Mouse (Mus musculus) neural tube, embryonic 15.5 days (tissue): ENCODE results near the gene Rpl29. TPM values are rescaled to one million over a fixed set of nuclear protein-coding genes. Genes with fewer than 3 reads are reported as not detected.

Source experiments
- ATAC-seq: fragments of 200-750 bp; cut with Nextera tagmentation; 2 replicates; pipeline ENCODE4 v1.8.0; 2017; ENCODE audit warnings: mild to moderate bottlenecking, moderate TSS enrichment, moderate library complexity; ENCODE audit not compliant: low FRiP score
- H3K27ac ChIP-seq: fragments of 300-500 bp; sonication (generic); replicated peaks from 2 replicates; pipeline ENCODE4 v1.5.1; 2015; ENCODE audit warnings: mild to moderate bottlenecking, inconsistent platforms
- H3K27me3 ChIP-seq: fragments of 300-500 bp; sonication (generic); replicated peaks from 2 replicates; pipeline ENCODE4 v1.6.1; 2015; ENCODE audit warnings: inconsistent platforms
- H3K36me3 ChIP-seq: fragments of 300-500 bp; sonication (generic); 2 replicates; pipeline ENCODE4 v1.6.1; 2015; ENCODE audit warnings: inconsistent platforms
- H3K4me1 ChIP-seq: fragments of 300-500 bp; sonication (generic); 2 replicates; pipeline ENCODE4 v1.6.1; 2015; ENCODE audit warnings: inconsistent platforms
- H3K4me2 ChIP-seq: fragments of 300-500 bp; sonication (generic); 2 replicates; pipeline ENCODE4 v1.6.1; 2015; ENCODE audit warnings: inconsistent platforms, mild to moderate bottlenecking, moderate library complexity
- H3K4me3 ChIP-seq: fragments of 300-500 bp; sonication (generic); replicated peaks from 2 replicates; pipeline ENCODE4 v1.5.1; 2015; ENCODE audit warnings: mild to moderate bottlenecking, inconsistent platforms
- H3K9ac ChIP-seq: fragments of 300-500 bp; sonication (generic); replicated peaks from 2 replicates; pipeline ENCODE4 v1.6.1; 2015; ENCODE audit warnings: mild to moderate bottlenecking, inconsistent platforms
- H3K9me3 ChIP-seq: fragments of 300-500 bp; sonication (generic); replicated peaks from 2 replicates; pipeline ENCODE4 v1.6.1; 2016; ENCODE audit warnings: inconsistent platforms
- WGBS: fragments of 180-500 bp; shearing (Covaris S2); methylation state at CpG from one replicate; pipeline ENCODE4 v1.1.7; 2015; ENCODE audit warnings: mixed read lengths; 5-methylcytosine and 5-hydroxymethylcytosine counted together
- polyA plus RNA-seq: library from polyadenylated mRNA; unstranded; fragments of >200 nt; fragmentation: Nextera tagmentation; extraction: Ambion mirVana; gene quantifications from 2 replicates; pipeline ENCODE4 v1.2.1, GENCODE M21; 2015

The Rpl29 gene
- polyA plus RNA-seq, 1 experiment from 2014 or later, result 656 TPM

GRCm38 (mm10) chr9:106450661-106451060 is 21.4 kb downstream of the Rpl29 start:
- Histone ChIP-seq H3K9me3 (no peaks in the 10 kb centered on the region), H3K27ac (no peak overlapping the region), H3K4me3 (no peak overlapping the region), H3K36me3 (no peaks in the 10 kb centered on the region), H3K9ac (no peak overlapping the region), H3K4me1 (peaks cover 80% of the 10 kb centered on the region), H3K27me3 (no peaks in the 10 kb centered on the region), H3K4me2 (no peak overlapping the region)
- no peak for ATAC-seq
- 19% methylated on average over 9 of the region's 9 CpGs for WGBS

GRCm38 (mm10) chr9:106451298-106451697 is 22.0 kb downstream of the Rpl29 start:
- Histone ChIP-seq H3K9me3 (no peaks in the 10 kb centered on the region), H3K27me3 (no peaks in the 10 kb centered on the region), H3K9ac (no peak overlapping the region), H3K4me3 (no peak overlapping the region), H3K36me3 (no peaks in the 10 kb centered on the region), H3K4me1 (peaks cover 80% of the 10 kb centered on the region), H3K27ac (no peak overlapping the region), H3K4me2 (no peak overlapping the region)
- WGBS, result 74% methylated on average over 11 of the region's 11 CpGs
- ATAC-seq, result no peak

- WGBS, result 63% methylated on average over 2 of the region's 2 CpGs
- Histone ChIP-seq H3K4me1 (peaks cover 80% of the 10 kb centered on the region), H3K27ac (no peak overlapping the region; the same call in 1 of the 2 replicates), H3K4me2 (no peak overlapping the region), H3K4me3 (no peak overlapping the region), H3K9me3 (no peaks in the 10 kb centered on the region), H3K27me3 (no peaks in the 10 kb centered on the region), H3K9ac (no peak overlapping the region), H3K36me3 (no peaks in the 10 kb centered on the region)
- no peak for ATAC-seq
Observed at GRCm38 (mm10) chr9:106451899-106452298, 22.6 kb downstream of the Rpl29 start.

GRCm38 (mm10) chr9:106452351-106452750 is 23.1 kb downstream of the Rpl29 start:
- Histone ChIP-seq H3K4me2 (peak overlapping the region; percentile 87), H3K36me3 (no peaks in the 10 kb centered on the region), H3K9me3 (no peaks in the 10 kb centered on the region), H3K27ac (peak overlapping the region; percentile 90), H3K9ac (no peak overlapping the region), H3K4me1 (peaks cover 81% of the 10 kb centered on the region), H3K27me3 (no peaks in the 10 kb centered on the region), H3K4me3 (peak overlapping the region; percentile 64; the same call in 1 of the 2 replicates)
- no peak for ATAC-seq
- 23% methylated on average over 6 of the region's 6 CpGs for WGBS

- Histone ChIP-seq H3K27me3 (no peaks in the 10 kb centered on the region), H3K4me3 (peak overlapping the region; percentile 64), H3K36me3 (no peaks in the 10 kb centered on the region), H3K9ac (peak overlapping the region; percentile 73), H3K4me1 (peaks cover 81% of the 10 kb centered on the region), H3K9me3 (no peaks in the 10 kb centered on the region), H3K27ac (peak overlapping the region; percentile 90), H3K4me2 (peak overlapping the region; percentile 87)
- WGBS, result 0% methylated on average over 7 of the region's 7 CpGs
- ATAC-seq, result 0 out of 2 replicates have a peak, but pooled peaks have one; percentile 2
Observed at GRCm38 (mm10) chr9:106452821-106453220, 23.6 kb downstream of the Rpl29 start.

- WGBS, result 0% methylated on average over 44 of the region's 74 CpGs
- H3K9me3 ChIP-seq, result no peaks in the 10 kb centered on the region
- H3K4me2 ChIP-seq, result peak within 1 kb of the TSS; percentile 87
- H3K4me3 ChIP-seq, result peak within 1 kb of the TSS; percentile 64
- H3K4me1 ChIP-seq, result peaks cover 81% of the 10 kb centered on the region
- no peaks in the 10 kb centered on the region for H3K36me3 ChIP-seq
- H3K9ac ChIP-seq, result peak within 1 kb of the TSS; percentile 73
- peak; percentile 64 for ATAC-seq
- H3K27ac ChIP-seq, result peak within 1 kb of the TSS; percentile 90
- no peaks in the 10 kb centered on the region for H3K27me3 ChIP-seq
Observed at GRCm38 (mm10) chr9:106453271-106454070, 24.2 kb downstream of the Rpl29 start, which contains the start of gene Pcbp4. Gene Pcbp4, plus strand, starts transcription at chr9:106453291.

GRCm38 (mm10) chr9:106454071-106454761 is 25.0 kb downstream of the Rpl29 start:
- peak overlapping the region; percentile 73 for H3K9ac ChIP-seq
- H3K27ac ChIP-seq, result peak overlapping the region; percentile 90
- H3K4me2 ChIP-seq, result peak overlapping the region; percentile 87
- ATAC-seq, result peak; percentile 35
- H3K4me1 ChIP-seq, result peaks cover 81% of the 10 kb centered on the region
- H3K27me3 ChIP-seq, result no peaks in the 10 kb centered on the region
- 1% methylated on average over 19 of the region's 20 CpGs for WGBS
- H3K9me3 ChIP-seq, result no peaks in the 10 kb centered on the region
- H3K36me3 ChIP-seq, result no peaks in the 10 kb centered on the region
- peak overlapping the region; percentile 64 for H3K4me3 ChIP-seq

- H3K27ac ChIP-seq, result peak overlapping the region; percentile 90
- peak overlapping the region; percentile 87 for H3K4me2 ChIP-seq
- peaks cover under 1% of the 10 kb centered on the region; the same call in 1 of the 2 replicates for H3K36me3 ChIP-seq
- peak overlapping the region; percentile 64 for H3K4me3 ChIP-seq
- H3K4me1 ChIP-seq, result peaks cover 77% of the 10 kb centered on the region
- peak overlapping the region; percentile 73 for H3K9ac ChIP-seq
- H3K9me3 ChIP-seq, result no peaks in the 10 kb centered on the region
- H3K27me3 ChIP-seq, result no peaks in the 10 kb centered on the region
- ATAC-seq, result peak; percentile 63
- WGBS, result 6% methylated on average over 17 of the region's 17 CpGs
Observed at GRCm38 (mm10) chr9:106454888-106455681, 25.8 kb downstream of the Rpl29 start.

GRCm38 (mm10) chr9:106456325-106457162 is 27.3 kb downstream of the Rpl29 start:
- H3K4me1 ChIP-seq, result peaks cover 67% of the 10 kb centered on the region

GRCm38 (mm10) chr9:106457163-106457559 is 27.9 kb downstream of the Rpl29 start:
- peak overlapping the region; percentile 87 for H3K4me2 ChIP-seq
- peak overlapping the region; percentile 73; the same call in 1 of the 2 replicates for H3K9ac ChIP-seq
- no peaks in the 10 kb centered on the region for H3K9me3 ChIP-seq
- peak overlapping the region; percentile 64 for H3K4me3 ChIP-seq
- H3K27ac ChIP-seq, result peak overlapping the region; percentile 90; the same call in 1 of the 2 replicates
- 31% methylated on average over 9 of the region's 9 CpGs for WGBS
- H3K4me1 ChIP-seq, result peaks cover 63% of the 10 kb centered on the region
- peaks cover 19% of the 10 kb centered on the region for H3K36me3 ChIP-seq
- H3K27me3 ChIP-seq, result no peaks in the 10 kb centered on the region
- no peak for ATAC-seq

More at GRCm38 (mm10) chr9:106456325-106457162, 27.3 kb downstream of the Rpl29 start:
- 30% methylated on average over 15 of the region's 15 CpGs for WGBS
- peak overlapping the region; percentile 87 for H3K4me2 ChIP-seq
- peak overlapping the region; percentile 90 for H3K27ac ChIP-seq
- peak overlapping the region; percentile 73 for H3K9ac ChIP-seq
- no peaks in the 10 kb centered on the region for H3K27me3 ChIP-seq
- no peak for ATAC-seq
- H3K9me3 ChIP-seq, result no peaks in the 10 kb centered on the region
- peak overlapping the region; percentile 64 for H3K4me3 ChIP-seq
- peaks cover 12% of the 10 kb centered on the region for H3K36me3 ChIP-seq
